Mouse (Mus musculus) heart, embryonic 10.5 days (tissue): Measurements from ENCODE around the gene Cdkl2. TPM values are rescaled to one million over a fixed set of nuclear protein-coding genes. Genes with fewer than 3 reads are reported as not detected.

Experiments used
- DNase-seq: peaks from one replicate; pipeline ENCODE4 v3.0.0-alpha.2; 2017; ENCODE audit warnings: low spot score
- H3K27ac ChIP-seq: fragments of 300-500 bp; sonication (generic); 2 replicates; pipeline ENCODE4 v1.5.1; 2016; ENCODE audit warnings: mild to moderate bottlenecking
- H3K27me3 ChIP-seq: fragments of 300-500 bp; sonication (generic); 2 replicates; pipeline ENCODE4 v1.6.1; 2016; ENCODE audit warnings: mild to moderate bottlenecking; ENCODE audit not compliant: poor library complexity, insufficient read depth, severe bottlenecking
- H3K36me3 ChIP-seq: fragments of 300-500 bp; sonication (generic); 2 replicates; pipeline ENCODE4 v1.6.1; 2016; ENCODE audit warnings: mild to moderate bottlenecking, moderate library complexity
- H3K4me1 ChIP-seq: fragments of 300-500 bp; sonication (generic); 2 replicates; pipeline ENCODE4 v1.6.1; 2016; ENCODE audit warnings: mild to moderate bottlenecking
- H3K4me3 ChIP-seq: fragments of 300-500 bp; sonication (generic); 2 replicates; pipeline ENCODE4 v1.5.1; 2016; ENCODE audit warnings: mild to moderate bottlenecking, moderate library complexity
- H3K9me3 ChIP-seq: fragments of 300-500 bp; sonication (generic); 2 replicates; pipeline ENCODE4 v1.6.1; 2016; ENCODE audit warnings: mild to moderate bottlenecking, moderate library complexity
- WGBS: fragments of 180-500 bp; shearing (Covaris S2); methylation state at CpG from one replicate; pipeline ENCODE4 v1.1.7; 2016; 5-methylcytosine and 5-hydroxymethylcytosine counted together
- polyA plus RNA-seq: library from polyadenylated mRNA; unstranded; fragments of >200 nt; fragmentation: Nextera tagmentation; extraction: Ambion mirVana; gene quantifications from 2 replicates; pipeline ENCODE4 v1.2.1, GENCODE M21; 2016

Cdkl2 gene
- 0.68 and 0.99 TPM in 2 replicates for polyA plus RNA-seq

DNA sequence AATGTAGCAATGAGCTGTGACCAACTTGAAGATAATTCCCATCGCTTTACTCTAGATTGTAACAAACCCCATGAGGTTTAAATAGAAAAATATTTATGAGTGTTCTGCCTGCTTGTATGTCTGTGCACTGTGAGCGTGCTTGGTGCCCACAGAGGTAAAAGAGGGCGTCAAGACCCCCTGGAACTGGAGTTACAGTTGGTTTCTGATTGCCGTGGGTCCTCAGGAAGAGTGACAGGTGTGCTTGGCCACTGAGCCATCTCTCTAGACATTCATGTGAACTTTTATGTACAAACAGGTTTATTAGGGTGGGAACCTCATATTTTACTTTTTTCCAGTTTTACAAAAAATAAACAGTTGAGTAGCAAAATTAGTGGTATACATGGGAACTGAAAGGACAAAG lies at the start of gene Cdkl2:
Gene Cdkl2 (minus strand): TSS at position 101 of the 400 bp plus-strand sequence.
- no peaks in the 10 kb centered on the region for H3K9me3 ChIP-seq
- peak within 1 kb of the TSS; percentile 86 for H3K4me3 ChIP-seq
- no peaks in the 10 kb centered on the region for H3K36me3 ChIP-seq
- no peak for DNase-seq
- no peaks in the 10 kb centered on the region; the same call in 1 of the 2 replicates for H3K27me3 ChIP-seq
- peak within 1 kb of the TSS; percentile 82 for H3K27ac ChIP-seq
- 78% methylated on average over 4 of the region's 4 CpGs for WGBS
- peaks cover 6% of the 10 kb centered on the region; the same call in 1 of the 2 replicates for H3K4me1 ChIP-seq

DNA sequence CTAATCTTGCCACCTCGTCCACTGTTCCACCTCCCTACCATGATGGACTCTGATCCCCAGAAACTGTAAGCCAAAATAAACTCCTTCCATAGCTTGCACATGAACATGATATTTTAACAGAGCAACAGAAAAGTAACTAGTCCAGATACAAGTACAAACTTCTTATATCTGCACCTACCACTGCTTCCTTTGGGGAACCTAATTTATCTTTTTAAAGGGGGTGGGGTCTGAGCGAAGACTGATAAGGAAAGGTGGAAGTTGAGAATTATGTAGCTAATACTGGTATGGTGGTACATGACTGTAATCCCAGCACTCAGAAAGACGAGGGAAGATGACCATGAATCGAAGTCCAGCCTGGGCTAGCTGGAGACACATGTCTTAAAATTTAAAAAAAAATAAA lies 43.8 kb upstream of the Cdkl2 start:
- H3K4me3 ChIP-seq = no peak overlapping the region
- WGBS = 87% methylated on average over 4 of the region's 4 CpGs
- no peaks in the 10 kb centered on the region for H3K9me3 ChIP-seq
- no peaks in the 10 kb centered on the region for H3K27me3 ChIP-seq
- no peak for DNase-seq
- no peaks in the 10 kb centered on the region for H3K36me3 ChIP-seq
- H3K4me1 ChIP-seq = peaks cover 4% of the 10 kb centered on the region; the same call in 1 of the 2 replicates
- no peak overlapping the region for H3K27ac ChIP-seq

DNA sequence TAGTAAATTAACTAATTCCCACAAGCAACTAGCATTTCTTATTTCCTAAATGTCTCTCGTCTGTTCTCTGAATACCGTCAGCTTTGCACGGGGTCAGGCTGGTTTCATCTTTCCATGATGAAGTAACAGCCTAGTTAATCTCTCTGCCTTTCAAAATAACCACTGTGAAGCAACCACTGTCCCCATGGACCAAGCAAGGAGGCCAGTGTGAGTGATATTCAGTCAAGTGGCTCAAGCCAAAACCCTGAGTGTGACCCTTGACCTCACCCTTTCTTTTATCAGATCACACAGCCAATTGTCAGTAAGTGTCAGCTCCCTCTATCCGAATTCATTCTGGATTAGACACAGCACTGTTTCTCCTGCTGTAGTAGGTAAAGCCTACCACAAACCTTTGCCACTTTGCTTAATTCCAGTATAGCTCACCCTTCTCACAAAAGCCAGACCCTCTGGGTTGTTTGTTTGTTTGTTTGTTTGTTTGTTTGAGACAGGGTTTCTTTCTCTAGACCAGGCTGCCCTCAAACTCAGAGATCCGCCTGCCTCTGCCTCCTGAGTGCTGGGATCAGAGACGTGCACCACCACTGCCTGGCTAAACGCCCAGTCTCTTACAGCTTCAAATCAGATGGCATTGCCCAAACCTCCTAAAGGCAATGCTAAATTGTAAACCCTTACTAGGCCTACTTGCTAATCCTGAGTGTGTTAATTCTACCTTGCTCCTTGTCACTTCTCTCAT lies 42.3 kb upstream of the Cdkl2 start:
- Histone ChIP-seq H3K27me3 (no peaks in the 10 kb centered on the region), H3K4me3 (no peak overlapping the region), H3K4me1 (peaks cover 17% of the 10 kb centered on the region), H3K36me3 (no peaks in the 10 kb centered on the region), H3K27ac (no peak overlapping the region), H3K9me3 (no peaks in the 10 kb centered on the region)
- 83% methylated on average over 7 of the region's 7 CpGs for WGBS
- no peak for DNase-seq

DNA sequence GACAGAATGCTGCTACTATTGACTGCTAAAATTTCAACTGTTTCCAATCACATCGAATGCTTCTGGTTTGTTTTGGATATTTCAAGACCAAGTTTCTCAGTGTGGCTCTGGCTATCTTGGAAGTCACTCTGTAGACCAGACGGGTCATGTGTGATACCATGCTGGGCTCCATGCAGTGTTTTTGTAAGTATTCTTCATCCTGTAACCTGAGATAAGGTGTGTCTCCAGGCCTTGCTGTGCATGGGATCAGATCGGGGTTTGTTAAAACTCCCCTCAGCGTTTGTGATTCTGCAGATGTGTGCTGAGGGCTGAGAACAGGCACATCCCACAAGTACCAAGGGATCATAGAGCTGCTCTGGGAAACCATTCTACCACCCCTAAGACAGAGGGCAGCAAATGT lies 41.6 kb upstream of the Cdkl2 start:
- peaks cover 21% of the 10 kb centered on the region for H3K4me1 ChIP-seq
- H3K4me3 ChIP-seq = no peak overlapping the region
- no peaks in the 10 kb centered on the region for H3K27me3 ChIP-seq
- H3K9me3 ChIP-seq = no peaks in the 10 kb centered on the region
- WGBS = 59% methylated on average over 4 of the region's 4 CpGs
- DNase-seq = no peak
- no peak overlapping the region for H3K27ac ChIP-seq
- H3K36me3 ChIP-seq = no peaks in the 10 kb centered on the region

DNA sequence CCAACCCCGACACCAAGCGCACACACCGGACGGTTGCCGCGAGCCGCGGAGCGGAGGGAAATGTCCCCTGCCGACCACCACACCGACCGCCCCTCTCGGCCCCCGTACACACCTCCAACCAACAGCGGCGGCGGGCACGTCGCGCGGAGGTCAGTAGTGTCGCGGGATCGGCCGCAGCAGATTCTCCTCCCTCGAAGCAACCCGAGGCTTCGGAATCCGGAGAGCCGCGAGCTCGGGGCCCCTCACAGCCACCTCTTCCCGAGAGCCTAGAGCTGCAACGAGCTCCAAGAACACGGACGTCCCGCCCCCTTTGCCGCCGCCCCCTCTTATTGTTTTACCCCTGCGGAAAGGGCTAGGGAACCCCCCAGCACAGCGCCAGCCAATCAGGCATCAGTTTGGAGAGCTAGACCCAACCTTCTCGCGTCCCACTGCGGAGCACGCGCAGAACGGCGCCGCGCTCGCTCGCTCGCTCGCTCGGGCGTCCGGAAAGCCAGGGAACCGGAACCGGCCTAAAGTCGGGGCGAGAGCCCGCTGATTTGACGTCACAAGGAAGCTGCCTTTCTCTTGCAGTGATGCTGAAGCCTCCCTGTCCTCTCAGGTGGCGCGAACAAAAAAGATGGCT lies 39.8 kb upstream of the Cdkl2 start, which contains the start of gene G3bp2:
Gene G3bp2 (minus strand): TSS at position 303 of the 622 bp plus-strand sequence.
- Histone ChIP-seq H3K4me1 (peaks cover 31% of the 10 kb centered on the region), H3K27me3 (no peaks in the 10 kb centered on the region), H3K4me3 (peak within 1 kb of the TSS; percentile 75), H3K27ac (peak within 1 kb of the TSS; percentile 95), H3K9me3 (no peaks in the 10 kb centered on the region), H3K36me3 (no peaks in the 10 kb centered on the region)
- DNase-seq = peak; percentile 100
- under 1% methylated on average over 65 of the region's 65 CpGs for WGBS

DNA sequence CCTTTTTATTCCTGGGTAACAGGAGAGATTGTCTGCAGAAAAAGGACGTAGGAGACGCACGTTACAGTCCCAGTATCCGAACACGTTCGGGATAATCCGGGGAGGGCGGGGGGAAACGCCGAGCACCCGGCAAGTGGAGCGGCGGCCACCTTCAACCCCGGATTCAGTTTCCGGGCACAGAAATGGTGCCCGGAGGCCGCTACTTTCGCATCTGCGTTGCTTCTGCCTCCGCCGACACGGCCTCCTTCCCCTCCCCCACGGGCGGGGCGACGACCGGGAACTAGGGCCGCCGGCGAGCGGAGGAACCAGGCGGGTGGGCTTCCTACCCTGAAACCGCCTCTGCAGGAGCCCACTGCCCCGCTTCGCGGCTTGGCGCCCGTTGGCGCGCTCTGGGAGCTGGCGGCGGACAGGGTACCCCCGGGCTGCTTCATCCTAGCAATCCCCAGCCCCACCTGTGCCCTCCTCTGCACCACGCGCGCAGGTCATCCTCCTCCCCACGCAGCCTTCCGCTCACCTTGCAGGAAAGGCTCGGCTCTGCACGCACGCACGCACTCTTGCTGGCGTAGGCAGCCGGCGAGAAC lies 39.2 kb upstream of the Cdkl2 start:
- H3K27ac ChIP-seq = peak overlapping the region; percentile 95
- under 1% methylated on average over 55 of the region's 55 CpGs for WGBS
- no peaks in the 10 kb centered on the region for H3K36me3 ChIP-seq
- peak; percentile 80 for DNase-seq
- no peaks in the 10 kb centered on the region for H3K27me3 ChIP-seq
- H3K4me3 ChIP-seq = peak overlapping the region; percentile 75
- H3K4me1 ChIP-seq = peaks cover 31% of the 10 kb centered on the region
- no peaks in the 10 kb centered on the region for H3K9me3 ChIP-seq

DNA sequence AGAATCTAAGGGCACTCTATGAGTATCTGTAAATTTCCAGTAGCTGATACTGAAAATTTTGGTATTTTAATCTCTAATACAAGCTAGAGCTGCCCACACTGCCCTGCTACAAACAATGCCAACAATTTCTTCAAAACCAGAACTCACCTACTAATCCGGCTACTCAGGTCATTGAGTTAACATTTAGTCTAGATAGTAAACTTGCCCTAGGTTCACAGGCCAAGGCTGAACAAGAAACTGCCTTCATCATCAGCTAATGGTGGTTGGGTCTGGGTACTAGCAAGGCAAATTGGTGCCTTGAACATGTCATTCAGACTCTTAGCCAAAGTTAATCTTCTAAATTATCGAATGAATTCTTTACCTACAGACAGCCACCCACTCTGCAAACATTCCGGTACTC lies 37.6 kb upstream of the Cdkl2 start:
- H3K27me3 ChIP-seq = no peaks in the 10 kb centered on the region
- no peaks in the 10 kb centered on the region for H3K9me3 ChIP-seq
- H3K4me3 ChIP-seq = peak overlapping the region; percentile 75
- DNase-seq = no peak
- peaks cover 31% of the 10 kb centered on the region for H3K4me1 ChIP-seq
- H3K27ac ChIP-seq = no peak overlapping the region; the same call in 1 of the 2 replicates
- H3K36me3 ChIP-seq = 0 out of 2 replicates have a peak, but pooled peaks cover 4% of the 10 kb centered on the region
- WGBS = 63% methylated on average over 3 of the region's 3 CpGs

DNA sequence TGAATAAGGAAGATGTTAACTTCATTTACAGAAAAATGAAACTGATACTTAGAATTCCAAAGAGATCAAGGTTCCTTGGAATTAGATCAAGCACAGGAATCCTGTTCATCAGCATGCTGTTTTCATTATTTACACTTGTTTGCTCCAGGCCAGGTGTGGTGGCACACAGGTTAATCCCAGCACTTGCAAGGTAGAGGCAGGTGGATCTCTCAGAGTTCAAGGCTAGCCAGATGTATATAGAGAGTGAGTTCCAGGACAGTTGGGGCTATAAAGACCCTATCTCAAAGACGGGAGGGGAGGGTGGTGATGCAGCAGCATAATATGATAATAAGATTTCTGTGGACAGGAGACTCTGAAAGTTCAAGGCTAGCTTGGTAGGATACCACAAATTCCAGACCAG lies 36.7 kb upstream of the Cdkl2 start:
- Histone ChIP-seq H3K4me1 (peaks cover 31% of the 10 kb centered on the region), H3K27me3 (no peaks in the 10 kb centered on the region), H3K36me3 (0 out of 2 replicates have a peak, but pooled peaks cover 4% of the 10 kb centered on the region), H3K4me3 (no peak overlapping the region), H3K9me3 (no peaks in the 10 kb centered on the region), H3K27ac (no peak overlapping the region)
- 53% methylated on average over 1 of the region's 1 CpGs for WGBS
- DNase-seq = no peak

DNA sequence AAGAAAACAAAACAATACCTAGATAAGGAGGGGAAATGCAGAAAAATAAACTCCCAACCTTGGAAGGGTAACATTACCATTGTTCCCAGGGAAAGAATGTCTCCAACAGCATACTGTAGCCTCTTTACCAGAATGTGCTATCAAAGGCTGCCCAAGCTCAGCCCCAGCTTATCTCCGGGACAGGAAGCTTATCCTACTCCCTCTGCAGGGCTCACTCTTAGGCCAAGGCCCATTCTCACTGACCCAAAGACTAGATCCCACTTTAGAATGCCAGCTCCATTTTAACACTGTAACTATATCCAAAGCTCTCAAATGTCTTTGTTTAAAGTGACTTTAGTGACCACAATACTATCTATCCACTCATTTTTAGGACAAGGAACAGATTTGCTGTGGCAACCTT lies 35.6 kb upstream of the Cdkl2 start:
- no peaks in the 10 kb centered on the region for H3K9me3 ChIP-seq
- WGBS = 9% methylated on average over 1 of the region's 1 CpGs
- H3K27ac ChIP-seq = no peak overlapping the region
- 0 out of 2 replicates have a peak, but pooled peaks cover 4% of the 10 kb centered on the region for H3K36me3 ChIP-seq
- no peak for DNase-seq
- H3K27me3 ChIP-seq = no peaks in the 10 kb centered on the region
- H3K4me1 ChIP-seq = peaks cover 30% of the 10 kb centered on the region
- H3K4me3 ChIP-seq = no peak overlapping the region

DNA sequence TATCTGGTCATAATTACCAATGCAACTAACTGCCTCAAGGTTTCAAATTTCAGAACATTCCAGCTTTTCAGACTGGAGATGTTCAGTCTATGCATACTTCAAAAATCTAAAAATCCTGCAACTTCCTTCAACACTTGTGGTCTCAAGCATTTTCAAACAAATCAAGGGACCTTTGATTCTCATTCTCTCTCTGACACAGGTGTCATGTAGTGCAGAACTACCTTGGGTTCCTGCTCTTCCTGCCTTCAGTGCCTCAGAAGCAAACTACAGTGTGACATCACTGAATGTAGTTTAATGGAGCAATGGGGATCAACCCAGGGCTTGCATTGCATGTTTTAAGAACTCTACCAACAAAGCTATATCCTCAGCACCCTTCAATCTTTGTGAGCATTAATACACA lies 35.1 kb upstream of the Cdkl2 start:
- H3K36me3 ChIP-seq = 0 out of 2 replicates have a peak, but pooled peaks cover 4% of the 10 kb centered on the region
- no peak for DNase-seq
- no peaks in the 10 kb centered on the region for H3K9me3 ChIP-seq
- no peak overlapping the region for H3K27ac ChIP-seq
- H3K4me1 ChIP-seq = peaks cover 29% of the 10 kb centered on the region
- no peak overlapping the region for H3K4me3 ChIP-seq
- no peaks in the 10 kb centered on the region for H3K27me3 ChIP-seq

DNA sequence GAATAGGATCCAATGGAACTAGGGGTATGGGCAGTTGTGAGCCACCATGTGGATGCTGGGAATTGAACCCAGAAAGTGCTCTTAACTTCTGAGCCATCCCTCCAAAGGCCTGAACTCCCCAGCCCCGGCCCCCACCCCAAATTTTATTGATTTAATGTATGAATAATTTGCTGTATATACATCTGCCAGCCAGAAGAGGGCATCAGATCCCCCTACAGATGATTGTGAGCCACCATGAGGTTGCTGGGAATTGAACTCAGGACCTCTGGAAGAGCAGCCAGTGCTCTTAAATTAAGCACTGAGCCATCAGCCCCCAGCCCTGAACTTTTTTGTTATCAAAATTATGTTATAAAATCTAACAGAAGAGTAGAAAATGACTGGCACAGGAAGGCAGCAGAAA lies 32.6 kb upstream of the Cdkl2 start:
- H3K4me3 ChIP-seq = no peak overlapping the region
- H3K36me3 ChIP-seq = peaks cover 16% of the 10 kb centered on the region
- no peaks in the 10 kb centered on the region for H3K27me3 ChIP-seq
- no peaks in the 10 kb centered on the region for H3K9me3 ChIP-seq
- DNase-seq = no peak
- H3K4me1 ChIP-seq = peaks cover 19% of the 10 kb centered on the region
- WGBS = 92% methylated on average over 1 of the region's 1 CpGs
- H3K27ac ChIP-seq = no peak overlapping the region

DNA sequence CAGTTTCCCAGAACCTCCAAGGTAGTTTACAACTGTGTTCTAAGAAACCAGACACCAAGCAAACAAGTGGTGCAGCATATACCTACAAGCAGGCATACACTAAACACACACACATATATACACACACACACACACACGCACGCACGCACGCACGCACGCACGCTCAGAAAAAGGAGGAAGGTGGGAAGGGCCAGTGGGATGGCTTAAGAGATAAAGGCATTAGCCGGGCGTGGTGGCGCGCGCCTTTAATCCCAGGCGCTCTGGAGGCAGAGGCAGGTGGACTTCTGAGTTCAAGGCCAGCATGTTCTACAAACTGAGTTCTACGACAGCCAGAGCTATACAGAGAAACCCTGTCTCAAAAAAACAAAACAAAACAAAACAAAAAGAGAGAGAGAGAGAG lies 30.4 kb upstream of the Cdkl2 start:
- WGBS = 76% methylated on average over 14 of the region's 14 CpGs
- Histone ChIP-seq H3K4me1 (peaks cover 6% of the 10 kb centered on the region), H3K36me3 (peaks cover 28% of the 10 kb centered on the region), H3K27ac (no peak overlapping the region), H3K9me3 (no peaks in the 10 kb centered on the region), H3K4me3 (no peak overlapping the region), H3K27me3 (no peaks in the 10 kb centered on the region)
- peak; percentile 76 for DNase-seq

DNA sequence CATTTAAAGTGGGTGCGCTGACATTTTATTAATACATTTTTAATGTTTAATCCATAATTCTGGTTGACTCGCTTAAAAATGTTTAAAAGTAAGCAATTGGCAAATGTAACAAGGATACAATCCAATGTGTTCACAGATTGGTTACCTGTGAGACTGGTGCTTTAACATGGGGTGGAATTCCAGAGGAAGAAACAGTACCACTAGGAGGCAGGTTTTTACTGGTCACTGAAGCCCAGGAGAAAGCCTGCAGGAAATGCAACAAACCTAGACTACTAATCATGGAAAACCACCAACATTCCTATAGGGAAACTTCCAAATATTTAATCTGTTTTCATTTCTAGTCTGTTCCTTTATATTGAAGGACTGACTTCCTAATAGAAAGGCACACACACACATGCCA lies 19.5 kb upstream of the Cdkl2 start:
- Histone ChIP-seq H3K4me1 (no peaks in the 10 kb centered on the region), H3K27me3 (no peaks in the 10 kb centered on the region), H3K4me3 (no peak overlapping the region), H3K27ac (no peak overlapping the region), H3K36me3 (peaks cover 91% of the 10 kb centered on the region), H3K9me3 (no peaks in the 10 kb centered on the region)
- no peak for DNase-seq
- over 99% methylated on average over 2 of the region's 2 CpGs for WGBS
